Mouse (Mus musculus) spleen, adult 2 months (tissue): ENCODE data around the gene Gpr82. TPM values are rescaled to one million over a fixed set of nuclear protein-coding genes. Genes with fewer than 3 reads are reported as not detected.

Experiments
- DNase-seq, 2 experiments: peaks; one replicate each; pipeline versions ENCODE4 v3.0.0 to v3.0.0-alpha.2; 2012 to 2021; ENCODE audit warnings: low spot score in 2 of 2, low read depth in 1 of 2
- H3K27ac ChIP-seq: fragments of 200-500 bp; 2 replicates; pipeline ENCODE4 v1.5.1; 2012; ENCODE audit warnings: low read length, inconsistent platforms; ENCODE audit not compliant: insufficient read depth
- H3K27me3 ChIP-seq: fragments of 200-500 bp; 2 replicates; pipeline ENCODE4 v1.6.1; 2012; ENCODE audit warnings: mild to moderate bottlenecking, moderate library complexity, low read length, inconsistent platforms; ENCODE audit not compliant: control insufficient read depth, insufficient read depth
- H3K36me3 ChIP-seq: fragments of 200-500 bp; 2 replicates; pipeline ENCODE4 v1.6.1; 2012; ENCODE audit warnings: mild to moderate bottlenecking, low read length, inconsistent platforms; ENCODE audit not compliant: control insufficient read depth, insufficient read depth
- H3K4me1 ChIP-seq: fragments of 200-500 bp; 2 replicates; pipeline ENCODE4 v1.6.1; 2011; ENCODE audit warnings: inconsistent platforms; ENCODE audit not compliant: control insufficient read depth, insufficient read depth, insufficient read length
- H3K4me3 ChIP-seq: fragments of 200-500 bp; 2 replicates; pipeline ENCODE4 v1.5.1; 2011; ENCODE audit warnings: mild to moderate bottlenecking, inconsistent platforms; ENCODE audit not compliant: insufficient read depth, insufficient read length; ENCODE audit errors: extremely low read depth
- CTCF ChIP-seq: fragments of 200-500 bp; IDR thresholded peaks from 2 replicates; pipeline ENCODE4 v1.5.1; 2011; ENCODE audit warnings: mild to moderate bottlenecking, inconsistent platforms; ENCODE audit not compliant: insufficient read depth, insufficient read length, insufficient replicate concordance; ENCODE audit errors: extremely low read depth
- POLR2A ChIP-seq: fragments of 200-500 bp; IDR thresholded peaks from 2 replicates; pipeline ENCODE4 v1.6.1; 2011; ENCODE audit warnings: low read depth, low read length, inconsistent platforms
- WGBS: fragments of 180-500 bp; shearing (Covaris S2); methylation state at CpG from one replicate; pipeline ENCODE4 v1.1.7; 2018; 5-methylcytosine and 5-hydroxymethylcytosine counted together
- polyA plus RNA-seq: library from polyadenylated mRNA; depleted of rRNA; stranded (reverse); fragments of >200 nt; gene quantifications from 2 replicates; pipeline ENCODE4 v1.2.3, GENCODE M21; 2012; rRNA removed

Gene Gpr82
- 0.11 and 0.18 TPM in 2 replicates for polyA plus RNA-seq

DNA sequence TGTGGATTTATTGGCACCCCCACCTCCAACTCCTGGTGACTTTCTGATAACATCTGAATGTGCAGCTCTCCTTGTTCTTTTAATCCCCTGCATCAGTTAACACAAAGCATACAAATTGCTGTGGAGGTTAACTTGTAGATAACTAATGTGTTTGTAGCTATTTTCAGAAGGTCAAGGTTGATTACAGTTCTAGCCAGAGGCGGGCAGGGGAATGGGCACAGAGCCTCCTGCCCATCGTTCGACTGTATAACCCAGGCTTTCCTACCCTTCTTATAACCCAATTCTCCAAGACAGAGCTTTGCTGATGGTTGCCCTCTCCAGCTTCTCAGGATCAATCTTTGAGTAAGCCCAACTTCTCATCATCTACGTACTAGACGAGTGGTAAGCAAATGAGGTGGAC, at the start of gene Gpr82:
Gene Gpr82 (plus strand): TSS at position 301 of the 400 bp plus-strand sequence.
- no peak for DNase-seq
- Histone ChIP-seq H3K36me3 (no peaks in the 10 kb centered on the region), H3K27me3 (no peaks in the 10 kb centered on the region), H3K27ac (no peak within 1 kb of the TSS), H3K4me3 (no peak within 1 kb of the TSS), H3K4me1 (0 out of 2 replicates have a peak, but pooled peaks cover 4% of the 10 kb centered on the region)
- WGBS, result 91% methylated on average over 5 of the region's 5 CpGs
- TF ChIP-seq CTCF, result no peak
- no peak for TF ChIP-seq POLR2A

DNA sequence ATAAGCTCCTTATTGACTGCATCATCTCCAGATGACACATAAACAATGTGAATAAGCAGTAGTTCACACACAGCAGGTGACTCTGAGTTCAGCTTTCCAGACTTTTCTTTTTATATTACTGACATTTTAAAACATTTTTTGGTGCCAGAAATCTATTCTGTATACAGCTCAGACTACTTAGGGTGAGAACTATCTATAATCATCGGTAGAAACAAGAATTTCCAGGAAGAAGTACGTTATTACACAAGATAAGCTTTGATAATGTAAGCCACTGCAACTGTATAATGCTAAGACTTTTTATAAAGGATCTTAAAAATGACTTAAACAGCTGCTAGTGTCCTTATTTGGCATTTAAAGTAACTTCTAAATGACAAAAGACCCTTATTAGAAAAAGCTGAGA, 49.0 kb upstream of the Gpr82 start:
- TF ChIP-seq POLR2A, result no peak
- no peak for TF ChIP-seq CTCF
- no peaks in the 10 kb centered on the region for H3K36me3 ChIP-seq
- H3K4me1 ChIP-seq, result no peaks in the 10 kb centered on the region
- no peak overlapping the region for H3K4me3 ChIP-seq
- 58% methylated on average over 2 of the region's 2 CpGs for WGBS
- no peaks in the 10 kb centered on the region for H3K27me3 ChIP-seq
- no peak overlapping the region for H3K27ac ChIP-seq
- DNase-seq, result no peak

DNA sequence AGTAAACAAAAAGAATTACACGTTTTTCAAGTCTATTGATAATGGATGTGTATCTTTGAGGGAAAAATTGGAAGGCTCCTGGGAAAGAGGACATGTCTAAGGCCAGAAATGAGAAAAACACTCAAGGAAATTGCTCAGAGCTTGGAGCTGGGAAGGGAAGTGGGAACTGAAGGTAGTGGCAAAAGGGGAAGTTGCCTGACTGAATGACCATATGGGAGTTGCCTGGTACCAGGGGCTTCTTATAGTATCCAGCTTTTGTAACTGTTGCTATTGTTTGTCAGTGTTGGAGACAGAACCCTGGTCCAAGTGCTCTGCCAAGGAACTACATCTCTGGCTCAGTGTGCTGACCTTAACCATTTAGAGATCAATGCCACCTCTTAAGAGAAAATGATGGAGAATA, 44.4 kb upstream of the Gpr82 start:
- Histone ChIP-seq H3K36me3 (no peaks in the 10 kb centered on the region), H3K4me1 (0 out of 2 replicates have a peak, but pooled peaks cover 3% of the 10 kb centered on the region), H3K27ac (no peak overlapping the region), H3K4me3 (no peak overlapping the region), H3K27me3 (no peaks in the 10 kb centered on the region)
- no peak for TF ChIP-seq CTCF
- TF ChIP-seq POLR2A, result no peak
- 44% methylated on average over 1 of the region's 1 CpGs for WGBS
- no peak for DNase-seq

DNA sequence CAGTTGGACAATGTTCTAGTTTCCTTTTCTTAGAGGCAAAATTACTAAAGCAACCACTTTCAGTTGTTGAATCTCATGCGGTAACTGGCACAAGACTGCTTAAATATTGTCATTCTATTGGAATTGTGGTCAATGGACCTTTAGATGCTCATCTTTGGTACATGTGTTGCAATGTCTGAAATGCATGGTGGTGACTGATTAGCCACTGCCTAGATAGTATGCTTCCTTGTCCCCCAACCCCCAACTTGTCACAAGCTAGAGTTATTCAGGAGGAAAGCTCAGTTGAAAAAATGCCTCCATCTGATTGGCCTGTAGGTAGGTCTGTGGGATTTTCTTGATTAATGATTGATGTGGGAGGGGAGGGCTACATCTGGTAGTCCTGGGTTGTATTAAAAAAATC, 43.9 kb upstream of the Gpr82 start:
- 79% methylated on average over 1 of the region's 1 CpGs for WGBS
- Histone ChIP-seq H3K36me3 (no peaks in the 10 kb centered on the region), H3K27me3 (no peaks in the 10 kb centered on the region), H3K4me3 (no peak overlapping the region), H3K4me1 (0 out of 2 replicates have a peak, but pooled peaks cover 3% of the 10 kb centered on the region), H3K27ac (no peak overlapping the region)
- no peak for DNase-seq
- TF ChIP-seq CTCF (no peak), POLR2A (no peak)

DNA sequence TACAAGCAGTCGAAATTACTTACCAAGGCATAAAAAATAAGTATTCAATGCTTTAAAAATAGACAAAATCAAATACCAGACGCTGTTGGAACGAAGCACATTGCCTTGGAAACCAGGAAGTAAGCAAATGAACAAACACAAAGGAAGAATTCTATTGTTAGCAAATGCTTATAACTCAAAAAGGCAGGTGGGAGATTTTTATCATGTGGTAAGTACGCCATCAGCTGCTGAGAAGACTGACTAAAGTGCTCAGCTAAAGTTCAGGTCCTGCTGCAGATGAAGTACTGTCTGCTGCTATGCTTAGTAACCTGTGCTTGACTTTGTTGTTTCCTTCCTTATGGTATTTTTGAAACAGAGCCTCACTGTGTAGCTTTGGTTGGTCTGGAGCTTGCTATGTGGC, 42.7 kb upstream of the Gpr82 start:
- H3K4me3 ChIP-seq, result no peak overlapping the region
- no peaks in the 10 kb centered on the region for H3K36me3 ChIP-seq
- TF ChIP-seq POLR2A (no peak), CTCF (no peak)
- no peak for DNase-seq
- 0 out of 2 replicates have a peak, but pooled peaks cover 3% of the 10 kb centered on the region for H3K4me1 ChIP-seq
- H3K27ac ChIP-seq, result no peak overlapping the region
- H3K27me3 ChIP-seq, result no peaks in the 10 kb centered on the region
- 40% methylated on average over 4 of the region's 4 CpGs for WGBS

- no peak for DNase-seq
- no peaks in the 10 kb centered on the region for H3K36me3 ChIP-seq
- no peak overlapping the region for H3K4me3 ChIP-seq
- H3K27me3 ChIP-seq, result no peaks in the 10 kb centered on the region
- H3K27ac ChIP-seq, result no peak overlapping the region
- no peak for TF ChIP-seq CTCF
- TF ChIP-seq POLR2A, result no peak
- 69% methylated on average over 4 of the region's 4 CpGs for WGBS
- 0 out of 2 replicates have a peak, but pooled peaks cover 3% of the 10 kb centered on the region for H3K4me1 ChIP-seq
Observed at GRCm38 (mm10) chrX:13621473-13621872, 39.7 kb upstream of the Gpr82 start.

DNA sequence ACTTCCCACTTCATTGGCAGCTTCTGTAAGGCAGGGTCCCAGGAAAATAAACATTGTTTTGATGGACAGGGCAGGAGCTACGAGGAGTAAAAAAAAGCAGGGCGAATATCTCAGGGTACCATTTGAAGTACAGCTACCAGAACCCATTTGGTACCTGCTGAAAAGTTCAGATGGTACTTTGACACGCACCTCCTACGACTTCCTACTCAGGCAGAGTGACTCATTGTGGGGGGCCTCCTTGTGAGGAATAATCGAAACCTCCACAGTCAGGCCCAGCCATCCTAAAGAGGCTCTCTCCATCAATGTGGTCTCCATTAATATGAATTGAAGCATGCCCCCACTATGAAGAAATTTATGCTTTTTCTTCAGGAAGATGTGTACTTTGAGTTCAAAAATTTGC, 38.5 kb upstream of the Gpr82 start:
- TF ChIP-seq CTCF (no peak), POLR2A (no peak)
- Histone ChIP-seq H3K27me3 (no peaks in the 10 kb centered on the region), H3K27ac (no peak overlapping the region; the same call in 1 of the 2 replicates), H3K4me3 (no peak overlapping the region), H3K4me1 (0 out of 2 replicates have a peak, but pooled peaks cover 3% of the 10 kb centered on the region), H3K36me3 (no peaks in the 10 kb centered on the region)
- 74% methylated on average over 5 of the region's 5 CpGs for WGBS
- DNase-seq, result no peak
